Mouse (Mus musculus): ENCODE results near the gene Plekhj1. TPM values are rescaled to one million over a fixed set of nuclear protein-coding genes. Genes with fewer than 3 reads are reported as not detected.

Gene Plekhj1
- polyA plus RNA-seq, 1 experiment: 122 TPM

DNA sequence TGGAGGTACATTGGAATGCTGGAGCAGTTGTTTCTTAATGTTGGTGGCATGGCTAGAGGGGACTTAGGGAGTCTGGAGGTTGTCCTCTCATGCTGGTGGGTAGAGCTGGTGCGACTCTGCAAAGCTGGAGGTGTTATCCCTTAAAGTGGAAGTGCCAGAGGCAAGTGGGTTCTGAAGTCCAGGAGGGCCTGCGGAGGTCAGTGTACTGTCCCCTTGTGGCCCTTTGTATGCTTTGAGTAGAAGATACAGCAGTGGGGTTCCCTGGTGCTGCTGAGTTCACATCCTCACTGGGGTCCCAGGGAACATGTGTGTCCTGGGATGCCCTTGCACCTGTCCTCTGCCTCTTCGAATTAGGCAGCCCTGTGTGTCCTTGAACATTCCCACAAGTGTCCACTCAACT, 42.3 kb downstream of the Plekhj1 start:
- peaks cover 61% of the 10 kb centered on the region for H3K4me1 ChIP-seq (ENCODE audit: control insufficient read depth, insufficient read depth, low read length)
- H3K27ac ChIP-seq (ENCODE audit: insufficient read depth, low read depth, low read length): peak overlapping the region; percentile 47
- peak overlapping the region; percentile 91 for H3K4me3 ChIP-seq (ENCODE audit: insufficient read depth, low read length)
- peak; percentile 24; the same call in 1 of the 2 replicates for TF ChIP-seq CTCF (IDR thresholded peaks at IDR 0.05; ENCODE audit: low read depth, low read length)
- TF ChIP-seq POLR2A (IDR thresholded peaks at IDR 0.05; ENCODE audit: borderline replicate concordance, low read depth, low read length): no peak

DNA sequence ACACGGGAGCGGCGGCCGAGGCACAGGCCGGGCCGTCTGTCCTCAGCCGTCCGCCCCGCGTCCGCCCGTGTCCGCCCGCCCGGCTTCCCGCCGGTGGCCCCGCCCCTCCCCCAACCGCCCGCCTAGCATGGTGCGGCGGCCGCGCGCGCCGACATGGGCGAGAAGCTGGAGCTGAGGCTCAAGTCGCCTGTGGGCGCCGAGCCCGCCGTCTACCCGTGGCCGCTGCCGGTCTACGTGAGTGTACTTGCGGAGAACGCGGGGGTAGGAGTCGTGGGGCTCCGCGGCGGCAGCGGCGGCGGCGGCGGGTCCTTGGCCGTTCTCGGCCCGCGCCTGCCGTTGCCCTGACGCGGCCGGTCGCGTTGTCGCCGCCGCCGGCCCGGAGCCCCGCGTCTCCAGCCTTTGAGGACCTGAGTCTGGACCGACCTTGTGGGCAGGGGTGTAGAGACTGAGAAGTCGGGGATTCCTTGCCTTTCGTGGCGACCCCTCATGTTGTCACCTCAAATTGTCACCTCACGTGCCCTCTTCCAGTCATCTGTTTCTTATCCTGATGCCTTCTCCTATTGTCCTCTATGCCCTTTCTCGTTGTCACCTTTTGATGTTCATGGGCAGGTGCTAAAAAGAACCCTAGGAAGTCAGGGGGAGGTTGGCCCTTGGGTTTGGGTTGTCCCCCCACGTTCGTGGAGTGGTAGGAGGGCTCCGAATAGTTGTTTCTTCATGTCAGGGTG, 43.0 kb downstream of the Plekhj1 start:
- TF ChIP-seq CTCF (IDR thresholded peaks at IDR 0.05; ENCODE audit: low read depth, low read length): no peak
- no peak for TF ChIP-seq POLR2A (IDR thresholded peaks at IDR 0.05; ENCODE audit: borderline replicate concordance, low read depth, low read length)
- peak overlapping the region; percentile 47 for H3K27ac ChIP-seq (ENCODE audit: insufficient read depth, low read depth, low read length)
- H3K4me3 ChIP-seq (ENCODE audit: insufficient read depth, low read length): peak overlapping the region; percentile 91
- H3K4me1 ChIP-seq (ENCODE audit: control insufficient read depth, insufficient read depth, low read length): peaks cover 60% of the 10 kb centered on the region

DNA sequence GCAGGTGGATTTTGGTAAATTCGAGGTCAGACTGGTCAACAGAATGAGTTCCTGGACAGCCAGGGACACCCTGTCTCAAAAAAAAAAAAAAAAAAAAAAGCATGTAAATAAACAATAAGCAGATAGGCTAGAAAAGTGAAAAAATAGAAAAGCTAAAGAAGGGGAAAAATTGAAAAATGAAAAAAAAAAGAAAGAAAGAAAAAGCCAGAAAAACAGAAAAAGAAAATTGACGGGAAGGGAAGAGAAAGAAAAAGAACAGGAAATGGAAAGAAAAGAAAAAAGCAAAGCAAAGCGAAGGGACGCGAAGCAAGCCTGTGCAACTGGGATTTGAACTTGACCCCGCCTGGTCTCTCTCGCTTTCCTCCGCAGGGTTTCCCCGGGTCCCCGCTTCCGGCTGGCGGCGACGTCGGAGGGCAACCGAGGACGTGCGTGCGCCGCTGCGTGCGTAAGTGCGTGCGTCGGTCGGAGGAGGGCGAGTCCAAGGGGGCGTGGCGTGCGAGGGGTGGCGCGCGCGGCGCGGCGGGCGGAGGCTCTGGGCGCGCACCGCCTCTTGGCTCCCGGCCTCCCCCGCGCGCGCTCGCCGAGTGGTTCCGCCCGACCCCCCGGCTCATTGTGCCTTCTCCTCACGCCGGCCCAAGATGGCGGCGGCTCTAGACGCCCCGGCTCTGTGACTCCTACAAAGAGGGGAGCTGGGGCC, 43.7 kb downstream of the Plekhj1 start, which contains the start of gene Dot1l:
TSS of gene Dot1l (plus strand) at position 613 of the 697 bp plus-strand sequence.
- H3K4me1 ChIP-seq (ENCODE audit: control insufficient read depth, insufficient read depth, low read length): peaks cover 59% of the 10 kb centered on the region

DNA sequence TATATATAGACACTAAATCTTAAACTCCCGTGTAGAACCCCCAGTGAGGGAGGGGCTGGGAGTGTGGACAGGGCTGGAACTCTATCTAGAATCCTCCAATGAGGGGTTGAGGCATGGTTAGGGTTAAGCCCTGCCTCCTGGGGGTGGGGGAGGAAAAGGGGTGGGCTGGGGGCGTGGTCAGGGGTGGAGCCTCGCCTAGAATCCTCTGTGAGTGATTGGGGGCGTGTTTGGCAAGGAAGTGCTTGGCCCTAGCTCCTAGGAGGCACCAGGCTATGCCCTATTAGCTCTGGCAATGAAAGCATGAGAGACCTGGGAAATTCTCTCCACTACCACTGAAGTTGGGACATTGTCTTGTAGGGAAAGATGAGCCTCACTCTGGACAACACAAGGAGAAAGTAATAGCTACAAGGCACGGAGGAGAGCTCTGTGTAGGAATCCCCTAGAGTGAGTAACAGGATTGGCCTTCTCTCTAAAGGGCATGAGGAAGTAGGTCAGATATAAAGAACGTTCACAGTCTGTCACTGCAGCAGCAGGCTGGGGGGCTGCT, 46.3 kb downstream of the Plekhj1 start:
- TF ChIP-seq POLR2A (IDR thresholded peaks at IDR 0.05; ENCODE audit: borderline replicate concordance, low read depth, low read length) (no peak), CTCF (IDR thresholded peaks at IDR 0.05; ENCODE audit: low read depth, low read length) (no peak)
- Histone ChIP-seq H3K4me1 (ENCODE audit: control insufficient read depth, insufficient read depth, low read length) (peaks cover 36% of the 10 kb centered on the region), H3K4me3 (ENCODE audit: insufficient read depth, low read length) (peak overlapping the region; percentile 39), H3K27ac (ENCODE audit: insufficient read depth, low read depth, low read length) (peak overlapping the region; percentile 98)

More for the DNA sequence above, 43.7 kb downstream of the Plekhj1 start, which contains the start of gene Dot1l:
- no peak for TF ChIP-seq CTCF (IDR thresholded peaks at IDR 0.05; ENCODE audit: low read depth, low read length)
- Histone ChIP-seq H3K4me3 (ENCODE audit: insufficient read depth, low read length) (peak within 1 kb of the TSS; percentile 91), H3K27ac (ENCODE audit: insufficient read depth, low read depth, low read length) (peak within 1 kb of the TSS; percentile 47)

DNA sequence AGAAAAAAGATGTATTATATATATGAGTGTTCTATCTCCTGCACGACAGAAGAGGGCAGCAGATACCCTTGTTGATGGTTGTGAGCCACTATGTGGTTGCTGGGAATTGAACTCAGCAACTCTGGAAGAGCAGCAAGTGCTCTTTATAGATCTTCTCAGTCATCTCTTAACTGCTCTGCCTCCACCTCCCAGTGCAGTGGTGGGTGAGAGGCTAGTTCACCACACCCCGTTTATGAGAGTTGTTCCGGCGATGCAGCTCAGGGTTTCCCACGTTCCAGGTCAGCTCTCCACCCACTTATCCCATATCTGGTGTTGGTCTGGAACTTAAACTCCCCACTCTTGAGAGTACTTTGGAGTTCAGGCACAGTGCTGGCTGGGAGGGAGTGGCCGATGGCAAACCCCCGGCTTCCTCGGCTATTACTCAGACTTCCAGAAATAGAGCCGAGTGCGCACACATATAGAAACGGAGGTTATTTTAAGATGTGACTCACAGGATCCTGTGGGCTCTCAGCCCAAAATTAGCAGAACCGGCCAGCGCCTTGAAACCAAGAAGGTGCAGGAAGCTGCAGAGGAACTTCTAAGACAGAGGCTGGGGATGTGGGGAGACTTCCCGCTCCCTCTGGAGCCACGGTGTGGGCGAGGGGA, 47.1 kb downstream of the Plekhj1 start:
- no peak for TF ChIP-seq POLR2A (IDR thresholded peaks at IDR 0.05; ENCODE audit: borderline replicate concordance, low read depth, low read length)
- TF ChIP-seq CTCF (IDR thresholded peaks at IDR 0.05; ENCODE audit: low read depth, low read length): peak; percentile 29; the same call in 1 of the 2 replicates
- Histone ChIP-seq H3K27ac (ENCODE audit: insufficient read depth, low read depth, low read length) (peak overlapping the region; percentile 98), H3K4me3 (ENCODE audit: insufficient read depth, low read length) (peak overlapping the region; percentile 39), H3K4me1 (ENCODE audit: control insufficient read depth, insufficient read depth, low read length) (peaks cover 27% of the 10 kb centered on the region)

DNA sequence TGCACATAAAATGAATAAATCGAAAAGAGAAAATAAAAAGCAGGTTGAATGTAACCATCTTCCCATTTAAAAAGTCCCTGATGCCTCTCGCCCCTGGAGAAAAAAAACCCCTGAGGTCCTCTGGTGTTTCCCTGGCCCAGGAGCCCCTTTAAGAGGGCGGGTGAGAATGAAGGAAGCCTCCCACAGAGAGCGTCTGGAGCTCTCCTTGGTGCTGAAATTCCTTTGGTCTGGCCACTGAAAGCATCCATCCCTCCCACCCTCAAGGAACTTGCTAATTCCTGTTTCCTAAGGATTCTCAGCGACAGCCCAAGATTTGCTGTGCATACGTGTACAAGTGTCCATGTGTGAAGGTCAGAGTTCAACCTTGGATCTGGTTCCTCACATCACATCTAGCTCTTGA, 49.8 kb downstream of the Plekhj1 start:
- Histone ChIP-seq H3K27ac (ENCODE audit: insufficient read depth, low read depth, low read length) (no peak overlapping the region), H3K4me3 (ENCODE audit: insufficient read depth, low read length) (no peak overlapping the region), H3K4me1 (ENCODE audit: control insufficient read depth, insufficient read depth, low read length) (peaks cover 25% of the 10 kb centered on the region)
- TF ChIP-seq POLR2A (IDR thresholded peaks at IDR 0.05; ENCODE audit: borderline replicate concordance, low read depth, low read length): no peak
- TF ChIP-seq CTCF (IDR thresholded peaks at IDR 0.05; ENCODE audit: low read depth, low read length): no peak

DNA sequence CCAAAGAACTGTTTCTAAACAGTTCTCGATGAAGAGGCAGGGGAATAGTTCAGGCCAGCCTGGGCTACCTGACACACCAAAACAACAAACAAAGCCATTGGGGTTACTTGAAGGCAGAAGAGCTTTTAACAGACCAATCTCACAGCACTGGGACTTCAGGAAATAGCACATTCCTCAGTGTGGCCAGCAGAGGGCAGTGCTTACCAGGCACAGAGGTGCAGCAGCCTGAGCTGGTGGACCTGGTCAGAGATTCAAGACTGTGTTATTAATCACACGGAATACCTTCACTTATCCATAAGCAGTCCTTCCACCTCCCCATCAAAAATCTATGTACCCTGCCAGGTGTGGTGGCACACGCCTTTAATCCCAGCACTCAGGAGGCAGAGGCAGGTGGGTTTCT, 51.0 kb downstream of the Plekhj1 start:
- no peak overlapping the region for H3K4me3 ChIP-seq (ENCODE audit: insufficient read depth, low read length)
- no peak for TF ChIP-seq POLR2A (IDR thresholded peaks at IDR 0.05; ENCODE audit: borderline replicate concordance, low read depth, low read length)
- peak; percentile 59; the same call in 1 of the 2 replicates for TF ChIP-seq CTCF (IDR thresholded peaks at IDR 0.05; ENCODE audit: low read depth, low read length)
- peaks cover 20% of the 10 kb centered on the region for H3K4me1 ChIP-seq (ENCODE audit: control insufficient read depth, insufficient read depth, low read length)
- no peak overlapping the region for H3K27ac ChIP-seq (ENCODE audit: insufficient read depth, low read depth, low read length)

Other genes starting within 250 kb of the Plekhj1 start
- 28.9 and 29.8 TPM in 2 replicates for gene Rexo1, start 237.1 kb downstream of the Plekhj1 start, polyA plus RNA-seq (2012; ENCODE audit: insufficient read depth, insufficient read length, missing spikeins)
- 7.7 and 9.3 TPM in 2 replicates for gene Klf16, start 221.3 kb downstream of the Plekhj1 start, polyA plus RNA-seq (2012; ENCODE audit: insufficient read depth, insufficient read length, missing spikeins)
- gene Abhd17a, start 208.3 kb downstream of the Plekhj1 start, polyA plus RNA-seq (2012; ENCODE audit: insufficient read depth, insufficient read length, missing spikeins): 63.2 and 67.3 TPM in 2 replicates
- 29.3 and 35.4 TPM in 2 replicates for gene Scamp4, start 195.8 kb downstream of the Plekhj1 start, polyA plus RNA-seq (2012; ENCODE audit: insufficient read depth, insufficient read length, missing spikeins)
- gene Adat3, start 195.7 kb downstream of the Plekhj1 start, polyA plus RNA-seq (2012; ENCODE audit: insufficient read depth, insufficient read length, missing spikeins): 2.2 and 3.2 TPM in 2 replicates
- 1.1 and 2.1 TPM in 2 replicates for gene Gm49322, start 192.6 kb downstream of the Plekhj1 start, polyA plus RNA-seq (2012; ENCODE audit: insufficient read depth, insufficient read length, missing spikeins)
- gene Csnk1g2, start 175.8 kb downstream of the Plekhj1 start, polyA plus RNA-seq (2012; ENCODE audit: insufficient read depth, insufficient read length, missing spikeins): 87.3 and 98.4 TPM in 2 replicates
- 20.9 and 22.7 TPM in 2 replicates for gene Btbd2, start 141.6 kb downstream of the Plekhj1 start, polyA plus RNA-seq (2012; ENCODE audit: insufficient read depth, insufficient read length, missing spikeins)
- gene Mknk2, start 120.5 kb downstream of the Plekhj1 start, polyA plus RNA-seq (2012; ENCODE audit: insufficient read depth, insufficient read length, missing spikeins): 107 and 117 TPM in 2 replicates
- gene Mob3a, start 96.6 kb downstream of the Plekhj1 start, polyA plus RNA-seq (2012; ENCODE audit: insufficient read depth, insufficient read length, missing spikeins): 53.3 and 53.8 TPM in 2 replicates
- gene Izumo4, start 96.4 kb downstream of the Plekhj1 start, polyA plus RNA-seq (2012; ENCODE audit: insufficient read depth, insufficient read length, missing spikeins): 11.0 and 25.2 TPM in 2 replicates
- gene Ap3d1, start 56.4 kb downstream of the Plekhj1 start, polyA plus RNA-seq (2012; ENCODE audit: insufficient read depth, insufficient read length, missing spikeins): 121 and 129 TPM in 2 replicates
- gene Dot1l, start 43.4 kb downstream of the Plekhj1 start, polyA plus RNA-seq (2012; ENCODE audit: insufficient read depth, insufficient read length, missing spikeins): 20.9 and 22.1 TPM in 2 replicates
- 38.5 and 51.4 TPM in 2 replicates for gene Sf3a2, start 428 bp downstream of the Plekhj1 start, polyA plus RNA-seq (2012; ENCODE audit: insufficient read depth, insufficient read length, missing spikeins)
- gene Amh, start 6.6 kb upstream of the Plekhj1 start, polyA plus RNA-seq (2012; ENCODE audit: insufficient read depth, insufficient read length, missing spikeins): not detected in 2 replicates
- gene Jsrp1, start 14.9 kb upstream of the Plekhj1 start, polyA plus RNA-seq (2012; ENCODE audit: insufficient read depth, insufficient read length, missing spikeins): not detected in 2 replicates
- gene Oaz1, start 28.0 kb upstream of the Plekhj1 start, polyA plus RNA-seq (2012; ENCODE audit: insufficient read depth, insufficient read length, missing spikeins): 823 and 921 TPM in 2 replicates
- not detected in 2 replicates for gene Lingo3, start 45.4 kb upstream of the Plekhj1 start, polyA plus RNA-seq (2012; ENCODE audit: insufficient read depth, insufficient read length, missing spikeins)
- 49.7 and 54.3 TPM in 2 replicates for gene Lsm7, start 56.6 kb upstream of the Plekhj1 start, polyA plus RNA-seq (2012; ENCODE audit: insufficient read depth, insufficient read length, missing spikeins)
- gene Sppl2b, start 56.6 kb upstream of the Plekhj1 start, polyA plus RNA-seq (2012; ENCODE audit: insufficient read depth, insufficient read length, missing spikeins): 15.0 and 20.2 TPM in 2 replicates
- not detected in 2 replicates for gene Tmprss9, start 73.2 kb upstream of the Plekhj1 start, polyA plus RNA-seq (2012; ENCODE audit: insufficient read depth, insufficient read length, missing spikeins)
- gene Timm13, start 102.3 kb upstream of the Plekhj1 start, polyA plus RNA-seq (2012; ENCODE audit: insufficient read depth, insufficient read length, missing spikeins): 76.6 and 101 TPM in 2 replicates
- 18.9 and 19.5 TPM in 2 replicates for gene Lmnb2, start 119.6 kb upstream of the Plekhj1 start, polyA plus RNA-seq (2012; ENCODE audit: insufficient read depth, insufficient read length, missing spikeins)
- 15.8 and 20.9 TPM in 2 replicates for gene Gadd45b, start 131.4 kb upstream of the Plekhj1 start, polyA plus RNA-seq (2012; ENCODE audit: insufficient read depth, insufficient read length, missing spikeins)
- 3.5 and 4.6 TPM in 2 replicates for gene Gng7, start 216.3 kb upstream of the Plekhj1 start, polyA plus RNA-seq (2012; ENCODE audit: insufficient read depth, insufficient read length, missing spikeins)
- gene Diras1, start 227.0 kb upstream of the Plekhj1 start, polyA plus RNA-seq (2012; ENCODE audit: insufficient read depth, insufficient read length, missing spikeins): not detected in 2 replicates
- 14.0 and 14.5 TPM in 2 replicates for gene Slc39a3, start 238.8 kb upstream of the Plekhj1 start, polyA plus RNA-seq (2012; ENCODE audit: insufficient read depth, insufficient read length, missing spikeins)

All from bone marrow macrophage, adult 2 months (primary cell).